Mouse (Mus musculus) urinary bladder, postnatal 10 days (tissue): ENCODE data around the gene Cd300c.
A peak's percentile ranks its signal among the peaks of the same experiment; 100 is the strongest.
"Not testable (repeated sequence)": the region's sequence is repeated elsewhere in the genome, so short reads cannot be mapped to it uniquely, and the experiment has no call there.

Experiments used
- DNase-seq: peaks from one replicate; pipeline ENCODE4 v3.0.0; 2022; ENCODE audit warnings: low spot score

Gene Cd300c

GRCm38 (mm10) chr11:114968752-114969207 lies at the start of gene Cd300c:
Gene Cd300c, minus strand, starts transcription at chr11:114969157.
- no peak for DNase-seq

GRCm38 (mm10) chr11:115016093-115016492 lies 47.1 kb upstream of the Cd300c start, which contains the start of gene Cd300ld2:
Gene Cd300ld2, minus strand, starts transcription at chr11:115016193.
- not testable (repeated sequence) for DNase-seq

- DNase-seq: no peak
Observed at GRCm38 (mm10) chr11:115004070-115004469, 35.1 kb upstream of the Cd300c start.

GRCm38 (mm10) chr11:115001474-115002040 lies 32.6 kb upstream of the Cd300c start, which contains the start of gene Cd300c2:
Gene Cd300c2, minus strand, starts transcription at chr11:115001880.
- no peak for DNase-seq

- DNase-seq: no peak
Observed at GRCm38 (mm10) chr11:114989793-114990192, 20.8 kb upstream of the Cd300c start, which contains the start of gene Cd300ld. Gene Cd300ld, minus strand, starts transcription at chr11:114989922.

GRCm38 (mm10) chr11:114981866-114982265 lies 12.9 kb upstream of the Cd300c start:
- no peak for DNase-seq

GRCm38 (mm10) chr11:114972726-114973125 lies 3.8 kb upstream of the Cd300c start:
- no peak for DNase-seq

GRCm38 (mm10) chr11:114965182-114965828 lies 3.7 kb downstream of the Cd300c start:
- DNase-seq: no peak

- DNase-seq: no peak
Observed at GRCm38 (mm10) chr11:114960369-114960768, 8.6 kb downstream of the Cd300c start.

GRCm38 (mm10) chr11:114934144-114934543 lies 34.8 kb downstream of the Cd300c start, which contains the start of gene Cd300lb:
Gene Cd300lb, minus strand, starts transcription at chr11:114934386.
- no peak for DNase-seq

- no peak for DNase-seq
Observed at GRCm38 (mm10) chr11:114933591-114933990, 35.4 kb downstream of the Cd300c start.

- DNase-seq: no peak
Observed at GRCm38 (mm10) chr11:114931041-114931440, 37.9 kb downstream of the Cd300c start.

- no peak for DNase-seq
Observed at GRCm38 (mm10) chr11:114929581-114929980, 39.4 kb downstream of the Cd300c start.

- no peak for DNase-seq
Observed at GRCm38 (mm10) chr11:114923961-114924360, 45.0 kb downstream of the Cd300c start.

- no peak for DNase-seq
Observed at GRCm38 (mm10) chr11:114922439-114922838, 46.5 kb downstream of the Cd300c start.

- DNase-seq: no peak
Observed at GRCm38 (mm10) chr11:114917120-114917519, 51.8 kb downstream of the Cd300c start.

GRCm38 (mm10) chr11:114914978-114915377 lies 54.0 kb downstream of the Cd300c start:
- DNase-seq: no peak

GRCm38 (mm10) chr11:114912847-114913246 lies 56.1 kb downstream of the Cd300c start:
- DNase-seq: peak; percentile 26

GRCm38 (mm10) chr11:114909538-114909937 lies 59.4 kb downstream of the Cd300c start:
- DNase-seq: not testable (repeated sequence)

GRCm38 (mm10) chr11:114908086-114908485 lies 60.9 kb downstream of the Cd300c start:
- DNase-seq: no peak

- DNase-seq: no peak
Observed at GRCm38 (mm10) chr11:114907567-114907966, 61.4 kb downstream of the Cd300c start.
